Mouse (Mus musculus) thymus, adult 2 months (tissue): ENCODE data around the gene Pid1.

Experiments
- CTCF ChIP-seq: fragments of 200-500 bp; IDR thresholded peaks from 2 replicates; pipeline ENCODE4 v1.5.1; 2012; ENCODE audit warnings: mild to moderate bottlenecking, control low read depth, low read length, moderate library complexity, borderline replicate concordance; ENCODE audit not compliant: control insufficient read depth, poor library complexity, insufficient read depth; ENCODE audit errors: extremely low read depth
- POLR2A ChIP-seq: fragments of 200-500 bp; IDR thresholded peaks from 2 replicates; pipeline ENCODE4 v1.6.1; 2012; ENCODE audit warnings: mild to moderate bottlenecking, low read length, control low read depth, moderate library complexity; ENCODE audit not compliant: control insufficient read depth, poor library complexity, insufficient read depth; ENCODE audit errors: extremely low read depth

DNA sequence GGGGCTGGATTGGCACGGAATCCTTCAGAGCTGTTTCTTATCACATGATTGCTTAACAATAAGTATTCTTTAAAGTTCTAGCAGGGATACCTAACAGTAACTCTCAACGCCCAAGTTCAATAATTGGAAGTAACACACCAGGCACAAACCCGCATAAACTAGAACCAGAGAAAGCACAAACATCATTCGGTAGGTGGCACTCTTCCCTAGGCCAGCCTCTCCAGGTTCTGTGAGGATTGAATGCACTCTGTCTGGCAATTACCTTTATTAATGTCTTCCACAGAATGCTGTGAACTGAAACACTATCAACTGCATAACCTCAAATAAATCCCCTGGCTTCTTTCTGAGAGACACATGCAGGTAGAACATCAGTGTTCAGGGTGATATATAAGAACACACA lies 235.5 kb downstream of the Pid1 start:
- TF ChIP-seq CTCF = no peak
- TF ChIP-seq POLR2A = no peak
